Comparison of ENCODE assay signal across 9 mouse cellular contexts in genomic region chr2:157558520-157558919, GRCm38 (mm10). TPM values are rescaled to one million over a fixed set of nuclear protein-coding genes. Genes with fewer than 3 reads are reported as not detected.
DNase-seq lines count a peak whose midpoint lies in the region; ATAC-seq and TF ChIP-seq lines count a peak whose summit lies in the region.
"Had no signal": no experiment of that assay in that cellular context is flagged by ENCODE, and none has a peak within 500 bp of the region (broad histone marks: within the 10 kb centered on the region; RNA-seq: fewer than 3 reads in every experiment).

No protein-coding gene starts in this region.

- H3K9ac ChIP-seq in midbrain, embryonic 11.5 days (ENCODE audit: low read length): no peak overlapping the region
- H3K9ac ChIP-seq in hindbrain, embryonic 14.5 days: no peak overlapping the region
- H3K9ac ChIP-seq in stomach, postnatal 0 days (ENCODE audit: low read length): no peak overlapping the region

- peak; percentile 51 for TF ChIP-seq CTCF in stomach, postnatal 0 days (IDR thresholded peaks at IDR 0.05; ENCODE audit: low read depth)

- peaks cover 42% of the 10 kb centered on the region for H3K27me3 ChIP-seq in midbrain, embryonic 10.5 days (ENCODE audit: low read depth, poor library complexity, severe bottlenecking)
- no peaks in the 10 kb centered on the region; the same call in 1 of the 2 replicates for H3K27me3 ChIP-seq in midbrain, embryonic 11.5 days (ENCODE audit: control insufficient read depth, insufficient read depth, low read length)
- H3K27me3 ChIP-seq in hindbrain, embryonic 14.5 days (ENCODE audit: control insufficient read depth, insufficient read depth, low read length): no peaks in the 10 kb centered on the region
- H3K27me3 ChIP-seq in stomach, postnatal 0 days (ENCODE audit: control insufficient read depth, insufficient read depth, low read length): no peaks in the 10 kb centered on the region

- peaks cover 74% of the 10 kb centered on the region for H3K4me1 ChIP-seq in midbrain, embryonic 10.5 days
- H3K4me1 ChIP-seq in midbrain, embryonic 11.5 days (ENCODE audit: control insufficient read depth, insufficient read depth, low read length): peaks cover 10% of the 10 kb centered on the region
- peaks cover 5% of the 10 kb centered on the region; the same call in 1 of the 2 replicates for H3K4me1 ChIP-seq in hindbrain, embryonic 14.5 days (replicated peaks; ENCODE audit: control insufficient read depth, insufficient read depth, low read length)
- H3K4me1 ChIP-seq in stomach, postnatal 0 days (replicated peaks; ENCODE audit: control insufficient read depth, insufficient read depth): no peaks in the 10 kb centered on the region

- H3K4me3 ChIP-seq in midbrain, embryonic 10.5 days: no peak overlapping the region
- no peak overlapping the region for H3K4me3 ChIP-seq in midbrain, embryonic 11.5 days (ENCODE audit: low read depth, low read length)
- no peak overlapping the region for H3K4me3 ChIP-seq in hindbrain, embryonic 14.5 days (replicated peaks; ENCODE audit: low read length)
- no peak overlapping the region for H3K4me3 ChIP-seq in stomach, postnatal 0 days (ENCODE audit: low read depth, low read length)

- peaks cover 44% of the 10 kb centered on the region for H3K9me3 ChIP-seq in midbrain, embryonic 10.5 days (replicated peaks)
- H3K9me3 ChIP-seq in midbrain, embryonic 11.5 days (ENCODE audit: control insufficient read depth, low read length): peaks cover 21% of the 10 kb centered on the region
- peaks cover 42% of the 10 kb centered on the region for H3K9me3 ChIP-seq in hindbrain, embryonic 14.5 days (ENCODE audit: control insufficient read depth, low read length)
- H3K9me3 ChIP-seq in stomach, postnatal 0 days (ENCODE audit: control insufficient read depth, low read length): 0 out of 2 replicates have a peak, but pooled peaks cover 7% of the 10 kb centered on the region

- TF ChIP-seq EP300 in stomach, postnatal 0 days (optimal IDR thresholded peaks at IDR 0.05): no peak

- H3K27ac ChIP-seq in midbrain, embryonic 10.5 days (replicated peaks): peak overlapping the region; percentile 65
- H3K27ac ChIP-seq in midbrain, embryonic 11.5 days (ENCODE audit: low read depth, low read length): no peak overlapping the region
- peak overlapping the region; percentile 79 for H3K27ac ChIP-seq in hindbrain, embryonic 14.5 days
- H3K27ac ChIP-seq in stomach, postnatal 0 days (replicated peaks): no peak overlapping the region

- peaks cover 74% of the 10 kb centered on the region for H3K36me3 ChIP-seq in midbrain, embryonic 10.5 days
- peaks cover 21% of the 10 kb centered on the region for H3K36me3 ChIP-seq in midbrain, embryonic 11.5 days (ENCODE audit: control insufficient read depth, insufficient read depth, low read length)
- peaks cover 45% of the 10 kb centered on the region for H3K36me3 ChIP-seq in hindbrain, embryonic 14.5 days (replicated peaks; ENCODE audit: control insufficient read depth, insufficient read depth)
- peaks cover 7% of the 10 kb centered on the region; the same call in 1 of the 2 replicates for H3K36me3 ChIP-seq in stomach, postnatal 0 days (ENCODE audit: control insufficient read depth, insufficient read depth, low read length)

- no peak for ATAC-seq in midbrain, embryonic 11.5 days (ENCODE audit: low FRiP score)
- ATAC-seq in hindbrain, embryonic 14.5 days (ENCODE audit: low FRiP score): no peak
- ATAC-seq in stomach, postnatal 0 days (ENCODE audit: low FRiP score, low TSS enrichment): no peak
- ATAC-seq in activated CD4-positive, CD25-positive, alpha-beta regulatory T cell, adult 4 months: no peak

- peak; percentile 39 to 46 for DNase-seq in cerebellum, postnatal 25 days
- no peak for DNase-seq in cerebellum, adult 11 months
- no peak for DNase-seq in midbrain, embryonic 10.5 days (ENCODE audit: low spot score)
- no peak for DNase-seq in midbrain, embryonic 11.5 days (ENCODE audit: low spot score, missing footprints)
- no peak for DNase-seq in hindbrain, embryonic 14.5 days (ENCODE audit: low spot score)
- DNase-seq in stomach, postnatal 0 days (ENCODE audit: low spot score): no peak
- DNase-seq in right cerebral cortex, postnatal 36 days (ENCODE audit: low spot score in 2 of 2): no peak
- DNase-seq: heart, postnatal 36 days had no signal

- 50% methylated on average over 6 of the region's 6 CpGs for WGBS in midbrain, embryonic 10.5 days
- WGBS in midbrain, embryonic 11.5 days: 46% methylated on average over 6 of the region's 6 CpGs
- WGBS in hindbrain, embryonic 14.5 days: 42% methylated on average over 6 of the region's 6 CpGs
- 70% methylated on average over 6 of the region's 6 CpGs for WGBS in stomach, postnatal 0 days

- H3K4me2 ChIP-seq in midbrain, embryonic 11.5 days: no peak overlapping the region
- peak overlapping the region; percentile 74 for H3K4me2 ChIP-seq in hindbrain, embryonic 14.5 days (replicated peaks)
- H3K4me2 ChIP-seq in stomach, postnatal 0 days (replicated peaks; ENCODE audit: low read depth): no peak overlapping the region

RNA-seq across cellular contexts. Expression of gene Nnat, which starts 1.4 kb away (rescaled TPM):
- polyA plus RNA-seq in midbrain, embryonic 10.5 days (2016; fragmentation: Nextera tagmentation; extraction: Ambion mirVana): 1,354 and 2,071 TPM in 2 replicates
- polyA plus RNA-seq in midbrain, embryonic 11.5 days (2014; fragmentation: Nextera tagmentation; extraction: Ambion mirVana): 1,391 and 1,438 TPM in 2 replicates
- polyA plus RNA-seq in hindbrain, embryonic 14.5 days (2014; fragmentation: Nextera tagmentation; extraction: Ambion mirVana): 4,569 and 4,588 TPM in 2 replicates
- polyA plus RNA-seq in stomach, postnatal 0 days (2015; fragmentation: Nextera tagmentation; extraction: Ambion mirVana): 137 and 150 TPM in 2 replicates
- polyA plus RNA-seq in activated CD4-positive, CD25-positive, alpha-beta regulatory T cell, adult 4 months (2017; shearing (Covaris generic)): under 1 TPM in 1 of 2 experiments, not detected in 1; 0.56 TPM

RNA-seq across cellular contexts. Expression of gene Blcap, which starts 12.6 kb away (rescaled TPM):
- polyA plus RNA-seq in midbrain, embryonic 10.5 days (2016; fragmentation: Nextera tagmentation; extraction: Ambion mirVana): 76.4 and 103 TPM in 2 replicates
- 110 and 117 TPM in 2 replicates for polyA plus RNA-seq in midbrain, embryonic 11.5 days (2014; fragmentation: Nextera tagmentation; extraction: Ambion mirVana)
- polyA plus RNA-seq in hindbrain, embryonic 14.5 days (2014; fragmentation: Nextera tagmentation; extraction: Ambion mirVana): 285 and 323 TPM in 2 replicates
- polyA plus RNA-seq in stomach, postnatal 0 days (2015; fragmentation: Nextera tagmentation; extraction: Ambion mirVana): 28.9 and 30.0 TPM in 2 replicates
- 10 to 100 TPM; 12.9 to 17.7 TPM for polyA plus RNA-seq in activated CD4-positive, CD25-positive, alpha-beta regulatory T cell, adult 4 months (2017; shearing (Covaris generic))

Comparison
In these comparisons a context has a peak if more than half of its experiments do, and no peak if none do; other contexts are left out.
1. DNase-seq: peak in cerebellum, postnatal 25 days (2 of 2); none in cerebellum, adult 11 months (single experiment), midbrain, embryonic 10.5 days (single experiment), midbrain, embryonic 11.5 days (single experiment), hindbrain, embryonic 14.5 days (single experiment), stomach, postnatal 0 days (single experiment) and right cerebral cortex, postnatal 36 days (0 of 2).
2. H3K27ac ChIP-seq: peak in midbrain, embryonic 10.5 days (single experiment) and hindbrain, embryonic 14.5 days (single experiment); none in midbrain, embryonic 11.5 days (single experiment) and stomach, postnatal 0 days (single experiment).
3. RNA of gene Nnat, which starts 1.4 kb away (polyA plus RNA-seq): 4,569 to 4,588 TPM in hindbrain, embryonic 14.5 days, 1,391 to 1,438 TPM in midbrain, embryonic 11.5 days, 1,354 to 2,071 TPM in midbrain, embryonic 10.5 days and 137 to 150 TPM in stomach, postnatal 0 days; 0.56 TPM in activated CD4-positive, CD25-positive, alpha-beta regulatory T cell, adult 4 months; every median in the first group is over 10 times any median in the second.